Mouse (Mus musculus) layer of hippocampus, postnatal 25 days (tissue): ENCODE measurements around the gene Cntn1. TPM values are rescaled to one million over a fixed set of nuclear protein-coding genes. Genes with fewer than 3 reads are reported as not detected.

Experiments used
- DNase-seq, 2 experiments: peaks; one replicate each; pipeline ENCODE4 v3.0.0; 2022; ENCODE audit warnings: mixed read lengths in 2 of 2, low spot score in 1 of 2; ENCODE audit errors: extremely low spot score in 1 of 2
- total RNA-seq, 2 experiments: library from RNA; stranded (reverse); gene quantifications; 2 replicates each; pipeline ENCODE4 v1.2.3; 2021

Gene Cntn1
- total RNA-seq = 100 to 1,000 TPM; 332 to 336 TPM

GRCm38 (mm10) chr15:92050996-92051352, at the start of gene Cntn1:
TSS of gene Cntn1 (plus strand) at chr15:92051165.
- peak; percentile 77 to 84 for DNase-seq

- no peak for DNase-seq
Observed at GRCm38 (mm10) chr15:92001431-92001830, 49.5 kb upstream of the Cntn1 start.

GRCm38 (mm10) chr15:92012165-92013083, 38.5 kb upstream of the Cntn1 start:
- no peak for DNase-seq

GRCm38 (mm10) chr15:92034111-92034510, 16.9 kb upstream of the Cntn1 start:
- DNase-seq = no peak

GRCm38 (mm10) chr15:92042538-92042937, 8.4 kb upstream of the Cntn1 start:
- no peak for DNase-seq

GRCm38 (mm10) chr15:92046042-92046441, 4.9 kb upstream of the Cntn1 start:
- DNase-seq = no peak

GRCm38 (mm10) chr15:92048031-92048430, 2.9 kb upstream of the Cntn1 start:
- no peak for DNase-seq

GRCm38 (mm10) chr15:92048531-92048930, 2.4 kb upstream of the Cntn1 start:
- no peak for DNase-seq

GRCm38 (mm10) chr15:92051353-92052132, 578 bp downstream of the Cntn1 start:
- DNase-seq = peak; percentile 47 to 62

- no peak for DNase-seq
Observed at GRCm38 (mm10) chr15:92052133-92052463, 1.1 kb downstream of the Cntn1 start.

GRCm38 (mm10) chr15:92057553-92057952, 6.6 kb downstream of the Cntn1 start:
- no peak for DNase-seq

GRCm38 (mm10) chr15:92060986-92061385, 10.0 kb downstream of the Cntn1 start:
- DNase-seq = no peak

GRCm38 (mm10) chr15:92079416-92079815, 28.5 kb downstream of the Cntn1 start:
- DNase-seq = no peak

- no peak for DNase-seq
Observed at GRCm38 (mm10) chr15:92085876-92086275, 34.9 kb downstream of the Cntn1 start.

GRCm38 (mm10) chr15:92087691-92088286, 36.8 kb downstream of the Cntn1 start:
- no peak for DNase-seq

GRCm38 (mm10) chr15:92090787-92091186, 39.8 kb downstream of the Cntn1 start:
- no peak for DNase-seq

- DNase-seq = no peak
Observed at GRCm38 (mm10) chr15:92092041-92092440, 41.1 kb downstream of the Cntn1 start.

GRCm38 (mm10) chr15:92099410-92100174, 48.6 kb downstream of the Cntn1 start:
- DNase-seq = no peak

GRCm38 (mm10) chr15:92101956-92102355, 51.0 kb downstream of the Cntn1 start:
- no peak for DNase-seq

- no peak for DNase-seq
Observed at GRCm38 (mm10) chr15:92112455-92112854, 61.5 kb downstream of the Cntn1 start.
